Mouse (Mus musculus): ENCODE results near the gene Dpy19l3. TPM values are rescaled to one million over a fixed set of nuclear protein-coding genes. Genes with fewer than 3 reads are reported as not detected.

The Dpy19l3 gene
- total RNA-seq, 1 experiment from 2014 or later, result 17.6 TPM

DNA sequence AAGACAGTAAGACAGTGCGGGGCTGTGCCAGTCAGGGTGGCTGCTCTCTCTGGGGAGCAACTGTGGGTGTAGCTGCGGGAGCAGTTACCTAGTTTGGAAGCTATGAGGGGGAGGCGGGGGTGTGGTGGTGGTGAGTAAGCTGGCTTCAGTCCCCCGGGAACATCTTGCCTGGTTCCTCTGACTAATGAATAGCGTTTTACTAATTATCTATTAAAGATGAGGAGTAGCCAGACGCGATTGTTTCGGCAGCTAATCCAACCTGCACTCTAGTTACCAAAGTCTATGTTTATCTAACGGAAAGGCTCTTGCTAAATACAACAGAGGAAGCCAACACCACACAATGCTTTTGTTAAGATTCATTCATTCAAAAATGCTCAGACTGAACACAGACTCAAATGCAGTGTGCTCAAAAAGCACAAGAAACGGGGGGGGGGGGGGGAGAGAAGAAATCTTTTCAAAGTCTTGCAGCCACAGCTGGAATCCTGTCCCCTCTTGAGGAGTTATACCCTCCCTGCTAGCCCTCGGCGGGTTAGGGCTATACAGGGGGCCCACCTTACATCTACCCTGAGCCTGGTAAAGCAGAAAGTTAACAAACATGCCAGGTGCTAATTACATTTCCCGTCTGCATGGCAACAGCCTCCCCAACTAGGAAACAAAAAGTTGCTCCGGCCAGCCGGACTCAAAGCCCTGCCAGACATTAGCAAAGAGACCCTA, 778 bp downstream of the Dpy19l3 start:
- no peak for ATAC-seq (replicated peaks; ENCODE audit: low read depth, poor library complexity, severe bottlenecking)

- peak; percentile 57 for ATAC-seq (replicated peaks; ENCODE audit: low read depth, poor library complexity, severe bottlenecking)
Observed at GRCm38 (mm10) chr7:35750873-35751272, 3.4 kb downstream of the Dpy19l3 start.

DNA sequence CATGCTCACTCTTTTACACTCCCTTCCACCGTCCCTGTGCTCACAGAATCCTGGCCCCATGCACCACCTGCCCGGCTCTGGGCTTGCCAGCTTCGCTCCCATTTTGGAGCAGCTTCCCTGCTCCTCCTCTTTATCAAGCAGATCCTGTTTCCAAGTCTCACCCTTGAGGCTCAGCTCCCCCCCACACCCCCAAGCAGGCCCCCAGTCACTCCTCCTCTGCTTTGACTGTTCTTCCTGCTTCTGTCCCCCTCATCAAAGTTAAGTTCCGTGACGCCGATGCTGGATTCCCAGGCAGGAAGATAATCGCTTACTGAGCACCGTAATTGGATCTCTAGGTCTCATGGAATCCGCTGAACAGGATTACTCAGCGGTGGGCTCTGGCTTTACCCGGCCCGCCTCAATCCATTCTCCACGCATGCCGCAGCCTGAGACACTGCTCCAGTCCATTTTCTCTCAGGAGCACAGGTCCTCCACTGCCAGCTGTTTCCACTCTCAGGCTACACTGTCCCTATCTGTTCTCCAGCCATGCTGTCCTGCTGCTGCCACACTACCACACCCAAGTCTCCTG, 6.8 kb downstream of the Dpy19l3 start:
- no peak for ATAC-seq (replicated peaks; ENCODE audit: low read depth, poor library complexity, severe bottlenecking)

DNA sequence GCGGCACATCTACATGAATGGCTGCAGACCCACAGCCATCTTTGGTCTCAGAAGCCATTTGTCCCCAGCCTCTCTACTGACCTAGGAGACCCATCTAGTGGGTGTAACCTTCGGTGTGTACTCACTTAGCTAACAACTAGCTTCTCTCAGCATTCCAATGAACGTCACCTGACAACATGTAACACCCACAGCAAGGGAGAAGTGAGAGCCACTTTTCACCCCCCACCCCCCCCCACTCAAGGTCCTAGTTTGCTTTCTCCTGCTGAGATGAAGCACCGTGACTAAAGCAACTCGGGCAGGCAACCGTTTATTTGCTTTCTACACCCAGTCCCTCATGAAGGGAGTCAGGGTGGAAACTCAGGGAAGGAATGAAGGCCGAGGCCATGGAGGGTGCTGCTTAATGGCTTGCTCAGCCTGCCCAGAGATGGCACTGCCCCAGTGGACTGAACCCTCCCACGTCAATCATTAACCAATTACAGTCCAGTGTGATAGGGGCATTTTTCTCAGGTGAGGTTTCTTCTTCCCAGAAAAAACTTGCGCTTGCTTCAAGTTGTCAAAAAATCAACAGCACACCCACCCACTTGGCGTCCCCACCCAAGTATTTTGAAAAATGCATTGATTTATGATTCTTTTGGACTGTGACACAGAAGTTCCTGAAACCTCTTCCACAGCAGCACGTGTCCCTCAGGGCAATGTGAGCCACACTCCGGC, 7.4 kb downstream of the Dpy19l3 start:
- ATAC-seq (replicated peaks; ENCODE audit: low read depth, poor library complexity, severe bottlenecking), result no peak

DNA sequence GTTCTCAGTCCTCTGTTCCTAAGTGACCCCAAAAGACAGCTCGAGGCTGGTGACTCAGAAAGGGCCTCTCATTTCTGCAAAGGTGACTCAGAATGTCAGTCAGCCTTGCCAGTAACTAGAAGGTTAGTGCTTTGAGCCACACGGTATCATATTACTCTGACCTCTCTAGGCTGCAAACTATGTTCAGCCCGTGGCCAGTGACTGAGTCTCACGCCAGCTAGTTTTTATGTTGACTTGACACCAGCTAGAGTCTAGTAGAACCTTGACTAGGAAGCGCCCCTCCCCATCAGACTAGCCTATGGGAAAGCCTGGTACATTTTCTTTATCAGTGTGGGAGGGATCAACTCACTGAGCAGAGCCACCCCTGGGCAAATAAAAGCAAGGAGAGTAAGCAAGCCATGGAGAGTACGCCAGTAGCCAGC, 9.0 kb downstream of the Dpy19l3 start:
- no peak for ATAC-seq (replicated peaks; ENCODE audit: low read depth, poor library complexity, severe bottlenecking)

- no peak for ATAC-seq (replicated peaks; ENCODE audit: low read depth, poor library complexity, severe bottlenecking)
Observed at GRCm38 (mm10) chr7:35744771-35745170, 9.5 kb downstream of the Dpy19l3 start.

DNA sequence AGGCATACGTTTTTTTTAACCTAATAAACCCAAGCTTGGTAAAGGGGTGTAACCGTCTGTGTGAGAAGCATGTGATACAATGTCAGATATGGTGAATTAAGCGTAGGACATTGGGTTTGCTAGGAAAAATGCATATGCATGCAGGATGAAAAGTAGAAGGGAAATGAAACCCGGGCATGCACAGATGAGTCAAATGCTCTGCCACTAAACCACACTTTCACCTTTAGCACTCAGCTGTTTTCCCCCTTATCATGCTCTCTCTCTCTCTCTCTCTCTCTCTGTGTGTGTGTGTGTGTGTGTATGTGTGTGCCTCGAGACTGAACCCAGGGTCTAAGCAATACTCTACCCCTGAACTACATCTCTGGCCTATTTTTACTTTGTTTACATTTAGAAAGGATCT, 11.9 kb downstream of the Dpy19l3 start:
- ATAC-seq (replicated peaks; ENCODE audit: low read depth, poor library complexity, severe bottlenecking), result no peak

- ATAC-seq (replicated peaks; ENCODE audit: low read depth, poor library complexity, severe bottlenecking), result no peak
Observed at GRCm38 (mm10) chr7:35741858-35742257, 12.4 kb downstream of the Dpy19l3 start.

- 0 out of 2 replicates have a peak, but pooled peaks have one; percentile 58 for ATAC-seq (replicated peaks; ENCODE audit: low read depth, poor library complexity, severe bottlenecking)
Observed at GRCm38 (mm10) chr7:35740489-35741230, 13.6 kb downstream of the Dpy19l3 start.

GRCm38 (mm10) chr7:35738871-35739270, 15.4 kb downstream of the Dpy19l3 start:
- ATAC-seq (replicated peaks; ENCODE audit: low read depth, poor library complexity, severe bottlenecking), result no peak

- no peak for ATAC-seq (replicated peaks; ENCODE audit: low read depth, poor library complexity, severe bottlenecking)
Observed at GRCm38 (mm10) chr7:35733313-35734050, 20.8 kb downstream of the Dpy19l3 start.

- ATAC-seq (replicated peaks; ENCODE audit: low read depth, poor library complexity, severe bottlenecking), result no peak
Observed at GRCm38 (mm10) chr7:35732585-35733059, 21.6 kb downstream of the Dpy19l3 start.

DNA sequence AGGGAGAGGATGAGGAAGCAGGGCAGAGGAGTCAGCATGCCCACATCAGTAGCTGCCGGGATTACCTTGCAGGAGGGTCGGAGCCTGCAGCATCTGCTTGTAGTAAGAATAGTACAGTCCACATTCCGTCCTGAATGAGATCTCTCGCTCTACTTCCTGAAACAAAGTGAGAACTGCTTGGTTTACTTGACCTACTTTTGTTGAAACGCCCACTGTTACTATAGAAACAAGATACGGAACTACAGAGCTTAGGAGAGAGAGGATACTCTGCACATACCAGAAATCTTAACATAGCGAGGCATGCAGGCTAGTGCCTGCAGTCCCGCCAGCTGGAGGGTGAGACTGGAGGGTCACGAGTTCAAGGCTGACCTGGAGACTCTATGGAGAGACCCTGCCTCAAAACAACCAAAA, 24.6 kb downstream of the Dpy19l3 start:
- peak; percentile 72 for ATAC-seq (replicated peaks; ENCODE audit: low read depth, poor library complexity, severe bottlenecking)

DNA sequence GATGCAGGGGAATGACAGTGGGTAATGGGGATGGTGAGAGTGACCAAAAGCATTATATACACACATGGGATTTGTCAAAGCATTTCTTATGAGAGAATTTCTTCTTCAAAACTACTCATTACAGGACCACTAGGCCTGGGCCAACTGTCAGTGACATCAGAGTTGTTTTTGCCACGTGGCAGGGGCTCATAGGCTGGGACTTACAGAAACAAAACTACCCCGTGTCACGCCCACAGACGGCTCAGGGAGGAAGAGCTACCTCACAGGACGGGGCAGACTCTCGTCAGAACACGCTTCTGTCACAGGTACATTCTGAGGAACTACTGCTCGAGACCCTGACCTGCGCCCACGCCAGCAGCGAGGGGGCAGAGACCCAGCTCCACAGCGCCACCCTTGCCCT, 25.9 kb downstream of the Dpy19l3 start:
- no peak for ATAC-seq (replicated peaks; ENCODE audit: low read depth, poor library complexity, severe bottlenecking)

GRCm38 (mm10) chr7:35723035-35723434, 31.2 kb downstream of the Dpy19l3 start:
- no peak for ATAC-seq (replicated peaks; ENCODE audit: low read depth, poor library complexity, severe bottlenecking)

- peak; percentile 84; the same call in 1 of the 2 replicates for ATAC-seq (replicated peaks; ENCODE audit: low read depth, poor library complexity, severe bottlenecking)
Observed at GRCm38 (mm10) chr7:35718421-35719178, 35.7 kb downstream of the Dpy19l3 start.

- ATAC-seq (replicated peaks; ENCODE audit: low read depth, poor library complexity, severe bottlenecking), result peak; percentile 90
Observed at GRCm38 (mm10) chr7:35710366-35710765, 43.9 kb downstream of the Dpy19l3 start.

GRCm38 (mm10) chr7:35708101-35708500, 46.2 kb downstream of the Dpy19l3 start:
- ATAC-seq (replicated peaks; ENCODE audit: low read depth, poor library complexity, severe bottlenecking), result no peak

DNA sequence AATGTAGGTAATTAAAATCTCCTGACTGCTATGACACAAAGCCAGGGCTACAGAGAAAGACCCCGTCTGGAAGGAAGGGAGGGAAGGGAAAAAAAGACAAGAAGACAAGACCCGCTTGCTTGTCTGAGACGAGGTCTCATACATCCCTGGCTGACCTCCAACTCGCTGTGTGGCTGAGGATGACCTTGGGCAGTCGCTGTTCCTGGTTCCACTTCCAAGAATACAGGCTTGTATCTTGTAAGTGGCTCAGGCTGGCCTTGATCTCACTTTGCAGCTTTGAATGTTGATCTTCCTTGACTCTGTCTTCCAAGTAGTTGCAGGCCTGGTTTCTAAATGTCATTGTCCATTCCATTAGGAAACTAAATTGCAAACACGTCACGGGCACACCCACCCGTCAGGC, 55.2 kb downstream of the Dpy19l3 start:
- no peak for ATAC-seq (replicated peaks; ENCODE audit: low read depth, poor library complexity, severe bottlenecking)

All from common myeloid progenitor, adult 5-6 weeks (primary cell).